ENCODE assay signal across 9 mouse cellular contexts in the genomic region with DNA sequence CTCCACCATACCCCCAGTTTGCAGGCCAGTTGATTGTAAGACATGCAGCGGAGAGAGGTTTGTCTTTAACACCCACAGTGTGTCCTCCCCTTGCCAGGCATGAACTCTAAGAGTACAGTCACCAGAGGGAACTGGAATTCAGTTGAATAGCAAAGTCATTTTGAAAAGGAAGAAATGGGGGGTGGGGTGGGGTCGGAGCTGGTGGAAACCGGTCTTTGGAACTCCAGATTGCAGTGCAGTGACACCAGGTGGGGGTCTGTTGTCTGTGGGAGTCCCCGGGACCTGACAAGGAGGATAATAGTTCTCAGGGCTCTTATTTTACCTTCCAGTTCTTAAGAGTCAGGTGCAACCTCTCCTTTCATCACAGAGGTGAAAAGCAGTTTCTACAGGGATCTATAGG.
"Had no signal": no experiment of that assay in that cellular context is flagged by ENCODE, and none has a peak within 500 bp of the region (broad histone marks: within the 10 kb centered on the region; RNA-seq: fewer than 3 reads in every experiment).

No protein-coding gene starts in this region.

- DNase-seq: kidney, adult 18-20 months; layer of hippocampus, adult 9-11 months; liver; lung, adult 18-20 months; lung, postnatal 10 days; lung, postnatal 36 days; right cerebral cortex, postnatal 4 days; thymus, adult 18-20 months; thymus, postnatal 14 days had no signal
